Mouse (Mus musculus): Measurements from ENCODE around the gene Alox8. TPM values are rescaled to one million over a fixed set of nuclear protein-coding genes. Genes with fewer than 3 reads are reported as not detected.

The Alox8 gene
- polyA plus RNA-seq, 1 experiment, result not detected

- no peak for TF ChIP-seq EP300 (IDR thresholded peaks at IDR 0.05; ENCODE audit: insufficient read depth, low read depth, low read length)
- TF ChIP-seq POLR2A (IDR thresholded peaks at IDR 0.05; ENCODE audit: insufficient read depth, low read length), result no peak
- TF ChIP-seq CTCF (IDR thresholded peaks at IDR 0.05; ENCODE audit: low read depth, low read length), result no peak
- Histone ChIP-seq H3K27ac (ENCODE audit: insufficient read depth, low read length) (no peak overlapping the region), H3K36me3 (ENCODE audit: control insufficient read depth, insufficient read depth, low read length, poor library complexity, severe bottlenecking) (no peaks in the 10 kb centered on the region), H3K9ac (ENCODE audit: low read depth, poor library complexity, severe bottlenecking) (no peak overlapping the region), H3K27me3 (ENCODE audit: control insufficient read depth, insufficient read depth, low read length, poor library complexity, severe bottlenecking) (no peaks in the 10 kb centered on the region), H3K9me3 (replicated peaks; ENCODE audit: control insufficient read depth, insufficient read depth, low read length, poor library complexity, severe bottlenecking) (no peaks in the 10 kb centered on the region), H3K4me3 (ENCODE audit: low read depth, low read length) (no peak overlapping the region), H3K4me1 (ENCODE audit: control insufficient read depth, insufficient read depth, low read length) (no peaks in the 10 kb centered on the region)
These were observed 49.1 kb downstream of the Alox8 start for GRCm38 (mm10) chr11:69148451-69148960.

- Histone ChIP-seq H3K4me3 (ENCODE audit: low read depth, low read length) (no peak overlapping the region), H3K9ac (ENCODE audit: low read depth, poor library complexity, severe bottlenecking) (no peak overlapping the region), H3K4me1 (ENCODE audit: control insufficient read depth, insufficient read depth, low read length) (no peaks in the 10 kb centered on the region), H3K27me3 (ENCODE audit: control insufficient read depth, insufficient read depth, low read length, poor library complexity, severe bottlenecking) (no peaks in the 10 kb centered on the region), H3K9me3 (replicated peaks; ENCODE audit: control insufficient read depth, insufficient read depth, low read length, poor library complexity, severe bottlenecking) (no peaks in the 10 kb centered on the region), H3K27ac (ENCODE audit: insufficient read depth, low read length) (no peak overlapping the region), H3K36me3 (ENCODE audit: control insufficient read depth, insufficient read depth, low read length, poor library complexity, severe bottlenecking) (no peaks in the 10 kb centered on the region)
- TF ChIP-seq POLR2A (IDR thresholded peaks at IDR 0.05; ENCODE audit: insufficient read depth, low read length) (no peak), CTCF (IDR thresholded peaks at IDR 0.05; ENCODE audit: low read depth, low read length) (no peak), EP300 (IDR thresholded peaks at IDR 0.05; ENCODE audit: insufficient read depth, low read depth, low read length) (no peak)
These were observed 50.1 kb downstream of the Alox8 start for GRCm38 (mm10) chr11:69147546-69147945.

GRCm38 (mm10) chr11:69135361-69135760, 62.3 kb downstream of the Alox8 start:
- H3K4me3 ChIP-seq (ENCODE audit: low read depth, low read length), result no peak overlapping the region
- TF ChIP-seq CTCF (IDR thresholded peaks at IDR 0.05; ENCODE audit: low read depth, low read length) (no peak), POLR2A (IDR thresholded peaks at IDR 0.05; ENCODE audit: insufficient read depth, low read length) (no peak), EP300 (IDR thresholded peaks at IDR 0.05; ENCODE audit: insufficient read depth, low read depth, low read length) (no peak)
- H3K9me3 ChIP-seq (replicated peaks; ENCODE audit: control insufficient read depth, insufficient read depth, low read length, poor library complexity, severe bottlenecking), result no peaks in the 10 kb centered on the region
- H3K27me3 ChIP-seq (ENCODE audit: control insufficient read depth, insufficient read depth, low read length, poor library complexity, severe bottlenecking), result no peaks in the 10 kb centered on the region
- no peak overlapping the region for H3K27ac ChIP-seq (ENCODE audit: insufficient read depth, low read length)
- no peak overlapping the region for H3K9ac ChIP-seq (ENCODE audit: low read depth, poor library complexity, severe bottlenecking)
- H3K4me1 ChIP-seq (ENCODE audit: control insufficient read depth, insufficient read depth, low read length), result peaks cover 4% of the 10 kb centered on the region
- no peaks in the 10 kb centered on the region for H3K36me3 ChIP-seq (ENCODE audit: control insufficient read depth, insufficient read depth, low read length, poor library complexity, severe bottlenecking)

DNA sequence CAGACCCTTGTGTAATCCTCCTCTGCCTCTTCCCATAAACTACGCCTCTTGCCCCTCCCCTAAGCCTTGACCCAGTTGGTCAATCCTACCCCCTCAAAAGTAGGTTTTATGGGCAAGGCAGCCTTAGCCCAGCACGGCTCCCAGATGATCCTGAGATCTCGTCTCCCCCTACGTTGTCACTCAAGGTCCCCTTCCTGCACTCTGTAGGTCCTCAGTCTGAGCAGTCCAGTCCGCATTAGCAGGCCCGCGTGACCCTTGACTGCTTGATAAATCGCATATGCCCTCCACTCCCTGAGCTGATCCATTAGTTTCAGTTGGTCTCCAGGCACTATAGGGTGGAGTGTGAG, 63.0 kb downstream of the Alox8 start:
- H3K4me3 ChIP-seq (ENCODE audit: low read depth, low read length), result peak overlapping the region; percentile 81
- H3K36me3 ChIP-seq (ENCODE audit: control insufficient read depth, insufficient read depth, low read length, poor library complexity, severe bottlenecking), result no peaks in the 10 kb centered on the region
- TF ChIP-seq EP300 (IDR thresholded peaks at IDR 0.05; ENCODE audit: insufficient read depth, low read depth, low read length), result no peak
- TF ChIP-seq CTCF (IDR thresholded peaks at IDR 0.05; ENCODE audit: low read depth, low read length), result no peak
- TF ChIP-seq POLR2A (IDR thresholded peaks at IDR 0.05; ENCODE audit: insufficient read depth, low read length), result no peak
- H3K9ac ChIP-seq (ENCODE audit: low read depth, poor library complexity, severe bottlenecking), result no peak overlapping the region
- H3K4me1 ChIP-seq (ENCODE audit: control insufficient read depth, insufficient read depth, low read length), result peaks cover 4% of the 10 kb centered on the region
- no peaks in the 10 kb centered on the region for H3K9me3 ChIP-seq (replicated peaks; ENCODE audit: control insufficient read depth, insufficient read depth, low read length, poor library complexity, severe bottlenecking)
- no peaks in the 10 kb centered on the region for H3K27me3 ChIP-seq (ENCODE audit: control insufficient read depth, insufficient read depth, low read length, poor library complexity, severe bottlenecking)
- H3K27ac ChIP-seq (ENCODE audit: insufficient read depth, low read length), result no peak overlapping the region

Other genes starting within 250 kb of the Alox8 start
- gene Arhgef15, start 240.4 kb downstream of the Alox8 start, polyA plus RNA-seq (2011; ENCODE audit: insufficient read depth, insufficient read length, low read depth, missing spikeins), result 2.6 and 3.7 TPM in 2 replicates
- 3.4 and 4.6 TPM in 2 replicates for gene Slc25a35, start 229.7 kb downstream of the Alox8 start, polyA plus RNA-seq (2011; ENCODE audit: insufficient read depth, insufficient read length, low read depth, missing spikeins)
- 70.3 and 98.6 TPM in 2 replicates for gene Rangrf, start 222.7 kb downstream of the Alox8 start, polyA plus RNA-seq (2011; ENCODE audit: insufficient read depth, insufficient read length, low read depth, missing spikeins)
- 79.6 and 85.3 TPM in 2 replicates for gene Pfas, start 189.4 kb downstream of the Alox8 start, polyA plus RNA-seq (2011; ENCODE audit: insufficient read depth, insufficient read length, low read depth, missing spikeins)
- 164 and 169 TPM in 2 replicates for gene Ctc1, start 181.9 kb downstream of the Alox8 start, polyA plus RNA-seq (2011; ENCODE audit: insufficient read depth, insufficient read length, low read depth, missing spikeins)
- 108 and 121 TPM in 2 replicates for gene Aurkb, start 152.2 kb downstream of the Alox8 start, polyA plus RNA-seq (2011; ENCODE audit: insufficient read depth, insufficient read length, low read depth, missing spikeins)
- gene Borcs6, start 138.1 kb downstream of the Alox8 start, polyA plus RNA-seq (2011; ENCODE audit: insufficient read depth, insufficient read length, low read depth, missing spikeins), result 4.0 and 7.0 TPM in 2 replicates
- 17.1 and 24.7 TPM in 2 replicates for gene Tmem107, start 127.0 kb downstream of the Alox8 start, polyA plus RNA-seq (2011; ENCODE audit: insufficient read depth, insufficient read length, low read depth, missing spikeins)
- gene Vamp2, start 109.4 kb downstream of the Alox8 start, polyA plus RNA-seq (2011; ENCODE audit: insufficient read depth, insufficient read length, low read depth, missing spikeins), result 39.5 and 41.6 TPM in 2 replicates
- 25.0 and 29.3 TPM in 2 replicates for gene Per1, start 102.6 kb downstream of the Alox8 start, polyA plus RNA-seq (2011; ENCODE audit: insufficient read depth, insufficient read length, low read depth, missing spikeins)
- not detected in 2 replicates for gene Hes7, start 77.4 kb downstream of the Alox8 start, polyA plus RNA-seq (2011; ENCODE audit: insufficient read depth, insufficient read length, low read depth, missing spikeins)
- gene 9130213A22Rik, start 75.3 kb downstream of the Alox8 start, polyA plus RNA-seq (2011; ENCODE audit: insufficient read depth, insufficient read length, low read depth, missing spikeins), result not detected in 2 replicates
- gene Aloxe3, start 71.9 kb downstream of the Alox8 start, polyA plus RNA-seq (2011; ENCODE audit: insufficient read depth, insufficient read length, low read depth, missing spikeins), result 1.7 and 2.0 TPM in 2 replicates
- gene Alox12b, start 40.9 kb downstream of the Alox8 start, polyA plus RNA-seq (2011; ENCODE audit: insufficient read depth, insufficient read length, low read depth, missing spikeins), result 0.27 TPM in 1 of 2 replicates, not detected in the other
- gene Gucy2e, start 39.2 kb upstream of the Alox8 start, polyA plus RNA-seq (2011; ENCODE audit: insufficient read depth, insufficient read length, low read depth, missing spikeins), result 0.11 TPM in 1 of 2 replicates, not detected in the other
- gene Cntrob, start 125.9 kb upstream of the Alox8 start, polyA plus RNA-seq (2011; ENCODE audit: insufficient read depth, insufficient read length, low read depth, missing spikeins), result 25.9 and 27.5 TPM in 2 replicates
- gene Trappc1, start 126.1 kb upstream of the Alox8 start, polyA plus RNA-seq (2011; ENCODE audit: insufficient read depth, insufficient read length, low read depth, missing spikeins), result 89.1 and 96.0 TPM in 2 replicates
- 2.5 and 3.4 TPM in 2 replicates for gene Kcnab3, start 128.4 kb upstream of the Alox8 start, polyA plus RNA-seq (2011; ENCODE audit: insufficient read depth, insufficient read length, low read depth, missing spikeins)
- gene Rnf227, start 142.6 kb upstream of the Alox8 start, polyA plus RNA-seq (2011; ENCODE audit: insufficient read depth, insufficient read length, low read depth, missing spikeins), result 1.7 and 3.3 TPM in 2 replicates
- 21.9 and 25.7 TPM in 2 replicates for gene Chd3, start 171.6 kb upstream of the Alox8 start, polyA plus RNA-seq (2011; ENCODE audit: insufficient read depth, insufficient read length, low read depth, missing spikeins)
- gene Naa38, start 197.6 kb upstream of the Alox8 start, polyA plus RNA-seq (2011; ENCODE audit: insufficient read depth, insufficient read length, low read depth, missing spikeins), result 77.9 and 94.0 TPM in 2 replicates
- gene Cyb5d1, start 197.8 kb upstream of the Alox8 start, polyA plus RNA-seq (2011; ENCODE audit: insufficient read depth, insufficient read length, low read depth, missing spikeins), result 21.1 and 21.5 TPM in 2 replicates
- gene Tmem88, start 200.4 kb upstream of the Alox8 start, polyA plus RNA-seq (2011; ENCODE audit: insufficient read depth, insufficient read length, low read depth, missing spikeins), result 15.7 and 16.6 TPM in 2 replicates
- 23.3 and 28.4 TPM in 2 replicates for gene Kdm6b, start 215.8 kb upstream of the Alox8 start, polyA plus RNA-seq (2011; ENCODE audit: insufficient read depth, insufficient read length, low read depth, missing spikeins)